Mouse (Mus musculus): ENCODE data around the gene Plac8. TPM values are rescaled to one million over a fixed set of nuclear protein-coding genes. Genes with fewer than 3 reads are reported as not detected.

The Plac8 gene
- polyA plus RNA-seq, 1 experiment: 322 TPM

DNA sequence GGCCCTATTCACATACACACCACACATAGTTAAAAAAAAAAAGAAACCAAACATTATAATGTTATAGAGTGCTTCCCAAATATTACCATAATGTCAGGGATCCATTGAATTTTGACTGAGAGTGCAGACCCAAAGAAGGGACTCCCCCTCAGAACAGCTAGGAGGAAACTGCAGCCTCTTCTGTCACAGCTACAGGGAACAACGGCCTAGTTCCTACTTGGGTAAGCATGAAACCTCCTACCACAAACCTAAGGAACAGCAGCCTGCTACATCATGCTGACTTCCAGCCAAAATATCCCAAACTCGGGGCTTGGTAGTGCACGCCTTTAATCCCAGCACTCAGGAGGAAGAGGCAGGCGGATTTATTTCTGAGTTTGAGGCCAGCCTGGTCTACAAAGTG, 22.7 kb downstream of the Plac8 start:
- H3K4me3 ChIP-seq (ENCODE audit: extremely low read depth, insufficient read depth, insufficient read length): no peak overlapping the region
- no peak overlapping the region for H3K27ac ChIP-seq (ENCODE audit: insufficient read depth, low read length)
- H3K27me3 ChIP-seq (ENCODE audit: control insufficient read depth, insufficient read depth, low read length): no peaks in the 10 kb centered on the region
- peaks cover 23% of the 10 kb centered on the region for H3K36me3 ChIP-seq (ENCODE audit: control insufficient read depth, insufficient read depth, low read length)
- H3K4me1 ChIP-seq (ENCODE audit: control insufficient read depth, insufficient read depth, insufficient read length): no peaks in the 10 kb centered on the region
- TF ChIP-seq POLR2A (IDR thresholded peaks at IDR 0.05; ENCODE audit: low read depth, low read length) (no peak), CTCF (IDR thresholded peaks at IDR 0.05; ENCODE audit: extremely low read depth, insufficient read depth, insufficient read length, insufficient replicate concordance) (no peak)
- no peak for DNase-seq (ENCODE audit: low read depth in 1 of 2, low spot score in 2 of 2)
- 84% methylated on average over 4 of the region's 4 CpGs for WGBS

DNA sequence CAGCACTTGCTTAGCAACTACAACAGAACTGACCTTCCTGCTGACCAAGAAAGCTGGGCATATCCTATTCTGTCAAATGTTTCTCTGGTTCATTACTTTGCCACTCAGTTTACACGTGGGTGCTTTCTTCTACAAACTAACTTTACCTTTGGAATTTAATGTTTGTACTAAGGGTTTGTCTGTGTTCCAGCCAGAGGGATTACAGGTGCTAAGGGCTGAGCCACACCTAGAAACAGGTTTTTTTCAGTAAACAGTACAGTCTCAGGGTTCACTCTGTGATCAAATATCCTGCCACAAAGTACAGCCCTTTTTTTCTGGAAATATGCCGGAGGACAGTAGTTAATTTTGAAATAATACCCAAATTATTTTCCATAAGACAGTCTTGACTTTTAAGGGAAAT, 23.8 kb downstream of the Plac8 start:
- DNase-seq (ENCODE audit: low read depth in 1 of 2, low spot score in 2 of 2): no peak
- peaks cover 21% of the 10 kb centered on the region for H3K36me3 ChIP-seq (ENCODE audit: control insufficient read depth, insufficient read depth, low read length)
- 86% methylated on average over 2 of the region's 2 CpGs for WGBS

DNA sequence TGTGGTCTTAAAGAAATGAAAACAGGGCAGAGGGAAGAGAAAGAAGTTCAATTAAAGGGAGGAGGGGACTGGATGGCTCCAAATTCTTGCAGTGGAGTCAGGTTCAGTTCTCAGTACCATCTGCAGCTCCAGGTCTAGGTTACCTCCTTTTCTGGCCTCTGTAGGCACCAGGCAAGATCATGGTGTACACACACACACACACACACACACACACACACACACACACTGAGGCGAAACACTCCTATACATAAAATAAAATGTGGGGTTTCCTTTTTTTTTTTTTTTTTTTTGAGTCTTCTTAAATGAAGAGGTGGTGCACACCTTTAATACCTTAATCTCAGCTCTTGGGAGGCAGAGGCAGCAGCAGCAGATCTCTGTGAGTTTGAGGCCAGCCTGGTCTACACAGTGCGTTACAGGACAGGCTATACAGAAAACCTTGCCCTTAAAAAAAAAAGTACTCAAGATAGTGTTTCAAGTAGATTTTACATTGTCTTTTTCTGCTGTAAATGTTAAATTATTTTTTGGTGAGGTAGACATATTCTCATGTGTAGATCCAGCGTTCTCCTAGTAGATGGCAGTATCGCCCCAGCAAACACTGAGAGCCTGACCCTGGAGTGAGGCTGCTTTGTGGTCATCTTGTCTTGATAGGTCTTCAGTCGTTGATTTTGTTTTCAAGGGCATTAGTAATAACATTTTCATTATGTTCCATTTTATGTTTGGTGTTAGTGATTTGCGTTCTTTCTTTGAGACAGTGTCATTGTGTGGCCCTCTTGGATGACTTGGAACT, 25.6 kb downstream of the Plac8 start:
- Histone ChIP-seq H3K27me3 (ENCODE audit: control insufficient read depth, insufficient read depth, low read length) (no peaks in the 10 kb centered on the region), H3K27ac (ENCODE audit: insufficient read depth, low read length) (no peak overlapping the region), H3K4me3 (ENCODE audit: extremely low read depth, insufficient read depth, insufficient read length) (no peak overlapping the region), H3K36me3 (ENCODE audit: control insufficient read depth, insufficient read depth, low read length) (peaks cover 29% of the 10 kb centered on the region), H3K4me1 (ENCODE audit: control insufficient read depth, insufficient read depth, insufficient read length) (no peaks in the 10 kb centered on the region)
- TF ChIP-seq POLR2A (IDR thresholded peaks at IDR 0.05; ENCODE audit: low read depth, low read length): no peak
- TF ChIP-seq CTCF (IDR thresholded peaks at IDR 0.05; ENCODE audit: extremely low read depth, insufficient read depth, insufficient read length, insufficient replicate concordance): 0 out of 2 replicates have a peak, but pooled peaks have one; percentile 37
- WGBS: 77% methylated on average over 6 of the region's 6 CpGs
- DNase-seq (ENCODE audit: low read depth in 1 of 2, low spot score in 2 of 2): no peak

More for the DNA sequence above, 23.8 kb downstream of the Plac8 start:
- H3K27me3 ChIP-seq (ENCODE audit: control insufficient read depth, insufficient read depth, low read length): no peaks in the 10 kb centered on the region
- TF ChIP-seq POLR2A (IDR thresholded peaks at IDR 0.05; ENCODE audit: low read depth, low read length) (no peak), CTCF (IDR thresholded peaks at IDR 0.05; ENCODE audit: extremely low read depth, insufficient read depth, insufficient read length, insufficient replicate concordance) (no peak)
- H3K4me1 ChIP-seq (ENCODE audit: control insufficient read depth, insufficient read depth, insufficient read length): no peaks in the 10 kb centered on the region
- H3K4me3 ChIP-seq (ENCODE audit: extremely low read depth, insufficient read depth, insufficient read length): no peak overlapping the region
- no peak overlapping the region for H3K27ac ChIP-seq (ENCODE audit: insufficient read depth, low read length)

DNA sequence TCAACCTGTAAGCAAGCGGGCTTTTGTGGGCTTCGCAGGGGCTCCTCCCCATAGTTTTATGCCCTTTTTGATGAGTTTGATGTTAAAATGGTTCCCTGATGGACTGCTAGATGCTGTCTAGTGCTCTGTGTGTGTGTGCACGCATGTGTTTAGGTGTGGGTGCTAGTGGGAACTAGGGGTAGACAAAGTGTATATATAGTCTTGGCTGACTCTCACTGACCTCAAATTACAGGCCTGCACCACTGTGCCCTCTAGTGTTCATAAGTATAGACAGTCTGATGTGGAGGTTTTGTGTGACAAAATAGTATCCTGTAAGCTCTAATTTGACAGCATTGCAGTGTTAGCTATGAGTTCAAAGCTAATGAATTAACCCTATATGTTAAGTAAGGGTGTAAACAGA, 35.4 kb downstream of the Plac8 start:
- Histone ChIP-seq H3K27ac (ENCODE audit: insufficient read depth, low read length) (no peak overlapping the region), H3K27me3 (ENCODE audit: control insufficient read depth, insufficient read depth, low read length) (no peaks in the 10 kb centered on the region), H3K4me1 (ENCODE audit: control insufficient read depth, insufficient read depth, insufficient read length) (no peaks in the 10 kb centered on the region), H3K36me3 (ENCODE audit: control insufficient read depth, insufficient read depth, low read length) (peaks cover 20% of the 10 kb centered on the region), H3K4me3 (ENCODE audit: extremely low read depth, insufficient read depth, insufficient read length) (no peak overlapping the region)
- WGBS: 75% methylated on average over 3 of the region's 3 CpGs
- DNase-seq (ENCODE audit: low read depth in 1 of 2, low spot score in 2 of 2): peak in 1 of 2 experiments; percentile 40
- TF ChIP-seq CTCF (IDR thresholded peaks at IDR 0.05; ENCODE audit: extremely low read depth, insufficient read depth, insufficient read length, insufficient replicate concordance): peak; percentile 13; the same call in 1 of the 2 replicates
- no peak for TF ChIP-seq POLR2A (IDR thresholded peaks at IDR 0.05; ENCODE audit: low read depth, low read length)

DNA sequence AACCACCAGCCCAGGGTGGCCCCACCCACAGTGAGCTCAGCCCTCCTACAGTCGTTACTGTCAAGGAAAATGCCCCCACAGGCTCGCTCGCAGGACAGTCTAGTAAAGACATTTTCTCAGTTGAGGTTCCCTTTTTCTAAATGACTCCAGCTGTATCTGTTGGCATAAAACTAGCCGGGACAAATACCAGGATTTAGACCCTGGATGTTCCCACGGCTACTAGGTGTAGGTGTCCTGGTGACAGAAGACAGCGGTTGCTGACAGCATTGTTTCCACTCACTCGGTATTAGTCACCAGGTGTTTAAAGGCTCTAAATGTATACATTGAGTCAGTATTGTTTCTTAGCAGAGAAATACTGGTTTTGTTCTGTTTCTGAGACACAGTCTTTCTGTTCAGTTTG, 36.2 kb downstream of the Plac8 start:
- Histone ChIP-seq H3K4me3 (ENCODE audit: extremely low read depth, insufficient read depth, insufficient read length) (no peak overlapping the region), H3K36me3 (ENCODE audit: control insufficient read depth, insufficient read depth, low read length) (peaks cover 24% of the 10 kb centered on the region)
- WGBS: 84% methylated on average over 7 of the region's 7 CpGs

DNA sequence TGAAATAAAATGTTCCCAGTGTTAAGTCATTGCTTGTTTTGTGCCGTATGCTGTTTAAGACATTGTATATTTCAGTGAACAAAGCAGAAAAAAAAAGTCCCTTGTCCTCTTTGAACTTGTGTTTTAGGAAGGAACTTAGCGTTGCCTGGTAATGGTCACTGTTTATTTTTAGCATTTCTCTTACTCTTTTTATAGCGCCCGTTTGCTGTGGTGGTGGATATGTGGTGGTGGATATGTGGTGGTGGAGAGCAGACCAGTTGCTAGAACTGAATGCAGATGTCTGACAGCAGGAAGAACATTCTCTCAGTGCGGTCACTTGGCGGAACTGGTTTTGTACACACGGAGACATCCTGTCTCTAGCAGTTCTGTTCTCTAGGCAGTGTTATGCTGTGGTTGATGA, 45.9 kb downstream of the Plac8 start:
- no peaks in the 10 kb centered on the region for H3K27me3 ChIP-seq (ENCODE audit: control insufficient read depth, insufficient read depth, low read length)
- H3K4me1 ChIP-seq (ENCODE audit: control insufficient read depth, insufficient read depth, insufficient read length): peaks cover 5% of the 10 kb centered on the region
- H3K36me3 ChIP-seq (ENCODE audit: control insufficient read depth, insufficient read depth, low read length): peaks cover 22% of the 10 kb centered on the region
- WGBS: 5% methylated on average over 7 of the region's 7 CpGs
- peak overlapping the region; percentile 63 for H3K27ac ChIP-seq (ENCODE audit: insufficient read depth, low read length)
- TF ChIP-seq POLR2A (IDR thresholded peaks at IDR 0.05; ENCODE audit: low read depth, low read length) (no peak), CTCF (IDR thresholded peaks at IDR 0.05; ENCODE audit: extremely low read depth, insufficient read depth, insufficient read length, insufficient replicate concordance) (no peak)
- peak; percentile 67 for DNase-seq (ENCODE audit: low read depth in 1 of 2, low spot score in 2 of 2)
- peak overlapping the region; percentile 27; the same call in 1 of the 2 replicates for H3K4me3 ChIP-seq (ENCODE audit: extremely low read depth, insufficient read depth, insufficient read length)

More for the DNA sequence above, 36.2 kb downstream of the Plac8 start:
- Histone ChIP-seq H3K4me1 (ENCODE audit: control insufficient read depth, insufficient read depth, insufficient read length) (no peaks in the 10 kb centered on the region), H3K27me3 (ENCODE audit: control insufficient read depth, insufficient read depth, low read length) (no peaks in the 10 kb centered on the region), H3K27ac (ENCODE audit: insufficient read depth, low read length) (no peak overlapping the region)
- TF ChIP-seq CTCF (IDR thresholded peaks at IDR 0.05; ENCODE audit: extremely low read depth, insufficient read depth, insufficient read length, insufficient replicate concordance) (no peak), POLR2A (IDR thresholded peaks at IDR 0.05; ENCODE audit: low read depth, low read length) (no peak)
- no peak for DNase-seq (ENCODE audit: low read depth in 1 of 2, low spot score in 2 of 2)

DNA sequence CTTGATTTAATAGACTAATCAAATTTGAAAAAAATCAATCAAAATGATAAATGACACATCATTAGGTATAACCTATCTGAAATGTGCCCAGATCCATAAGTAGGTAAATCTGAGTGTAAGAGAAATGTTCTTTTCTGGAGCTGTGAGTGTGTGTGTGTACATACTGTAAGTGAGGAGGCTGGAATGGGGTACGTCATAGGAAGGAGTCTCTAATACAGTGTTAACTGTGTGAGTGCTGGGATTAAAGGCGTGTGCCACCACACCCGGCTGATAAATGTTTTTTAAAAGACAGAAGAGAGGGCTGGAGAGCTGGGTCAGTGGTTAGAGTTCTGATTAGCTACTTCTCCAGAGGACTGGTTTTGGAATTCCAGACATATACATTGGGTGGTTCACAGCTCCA, 46.4 kb downstream of the Plac8 start:
- 36% methylated on average over 3 of the region's 3 CpGs for WGBS
- DNase-seq (ENCODE audit: low read depth in 1 of 2, low spot score in 2 of 2): no peak
- Histone ChIP-seq H3K27me3 (ENCODE audit: control insufficient read depth, insufficient read depth, low read length) (no peaks in the 10 kb centered on the region), H3K36me3 (ENCODE audit: control insufficient read depth, insufficient read depth, low read length) (peaks cover 18% of the 10 kb centered on the region), H3K4me1 (ENCODE audit: control insufficient read depth, insufficient read depth, insufficient read length) (peaks cover 5% of the 10 kb centered on the region), H3K27ac (ENCODE audit: insufficient read depth, low read length) (peak overlapping the region; percentile 21; the same call in 1 of the 2 replicates), H3K4me3 (ENCODE audit: extremely low read depth, insufficient read depth, insufficient read length) (no peak overlapping the region)
- TF ChIP-seq CTCF (IDR thresholded peaks at IDR 0.05; ENCODE audit: extremely low read depth, insufficient read depth, insufficient read length, insufficient replicate concordance) (no peak), POLR2A (IDR thresholded peaks at IDR 0.05; ENCODE audit: low read depth, low read length) (no peak)

Data from spleen, adult 2 months (tissue).